ENCODE assay signal across 8 mouse cellular contexts in genomic region chr11:19020951-19021710, GRCm38 (mm10). TPM values are rescaled to one million over a fixed set of nuclear protein-coding genes. Genes with fewer than 3 reads are reported as not detected.
DNase-seq lines count a peak whose midpoint lies in the region; ATAC-seq and TF ChIP-seq lines count a peak whose summit lies in the region.

No protein-coding gene starts in this region.

- peak; percentile 14 for ATAC-seq in intestine, embryonic 15.5 days

- TF ChIP-seq CTCF in heart, adult 2 months (IDR thresholded peaks at IDR 0.05), result no peak
- TF ChIP-seq CTCF in embryonic fibroblast, embryonic 13.5 days (IDR thresholded peaks at IDR 0.05; ENCODE audit: borderline replicate concordance, insufficient read depth, low read length), result no peak

- 27% methylated on average over 28 of the region's 28 CpGs for WGBS in heart, adult 2 months
- WGBS in intestine, embryonic 15.5 days, result 8% methylated on average over 28 of the region's 28 CpGs

- no peaks in the 10 kb centered on the region for H3K27me3 ChIP-seq in heart, adult 2 months (ENCODE audit: control insufficient read depth, insufficient read depth, low read length)
- H3K27me3 ChIP-seq in intestine, embryonic 15.5 days (replicated peaks), result no peaks in the 10 kb centered on the region

- H3K4me1 ChIP-seq in heart, adult 2 months (ENCODE audit: control insufficient read depth, insufficient read depth, low read length), result no peaks in the 10 kb centered on the region
- peaks cover 5% of the 10 kb centered on the region; the same call in 1 of the 2 replicates for H3K4me1 ChIP-seq in embryonic fibroblast, embryonic 13.5 days (ENCODE audit: control insufficient read depth, insufficient read depth, low read length)
- peaks cover 10% of the 10 kb centered on the region for H3K4me1 ChIP-seq in intestine, embryonic 15.5 days (replicated peaks)

- no peaks in the 10 kb centered on the region for H3K36me3 ChIP-seq in heart, adult 2 months (ENCODE audit: control insufficient read depth, insufficient read depth, low read length)
- H3K36me3 ChIP-seq in intestine, embryonic 15.5 days, result no peaks in the 10 kb centered on the region

- peak overlapping the region; percentile 81 for H3K4me3 ChIP-seq in heart, adult 2 months
- peak overlapping the region; percentile 67 for H3K4me3 ChIP-seq in embryonic fibroblast, embryonic 13.5 days (ENCODE audit: insufficient read depth, low read length)
- peak overlapping the region; percentile 70 for H3K4me3 ChIP-seq in intestine, embryonic 15.5 days (replicated peaks)

- H3K4me2 ChIP-seq in intestine, embryonic 15.5 days (replicated peaks), result peak overlapping the region; percentile 80

- H3K27ac ChIP-seq in heart, adult 2 months, result peak overlapping the region; percentile 97
- peak overlapping the region; percentile 41 for H3K27ac ChIP-seq in embryonic fibroblast, embryonic 13.5 days (ENCODE audit: insufficient read depth, low read length)
- H3K27ac ChIP-seq in intestine, embryonic 15.5 days, result peak overlapping the region; percentile 99

- DNase-seq in heart, adult 2 months, result peak; percentile 37 to 55
- DNase-seq in heart, postnatal 25 days (ENCODE audit: low spot score), result no peak
- peak; percentile 59 for DNase-seq in adrenal gland, postnatal 10 days
- DNase-seq in lung, postnatal 4 days, result peak; percentile 34 to 35
- DNase-seq in urinary bladder, postnatal 25 days (ENCODE audit: low spot score), result peak; percentile 36
- DNase-seq in thymus, postnatal 25 days, result no peak

- no peaks in the 10 kb centered on the region for H3K79me2 ChIP-seq in heart, adult 2 months (replicated peaks; ENCODE audit: control insufficient read depth, insufficient read depth, low read length)

- no peak for TF ChIP-seq EP300 in heart, adult 2 months (IDR thresholded peaks at IDR 0.05; ENCODE audit: insufficient read depth, low read depth, low read length)

- H3K9ac ChIP-seq in heart, adult 2 months (ENCODE audit: low read depth, low read length), result peak overlapping the region; percentile 67
- peak overlapping the region; percentile 61 for H3K9ac ChIP-seq in intestine, embryonic 15.5 days

- intact Hi-C loops in heart, adult 2 months (cut with DNase I), result loop anchor here (5.0 to 10.0 kb wide), 3 partner anchors 181 to 1736 kb away; no protein-coding TSS in a partner anchor
- intact Hi-C loops in heart, postnatal 25 days (cut with DNase I), result loop anchor here (5.0 to 10.0 kb wide), 4 partner anchors 181 to 869 kb away; no protein-coding TSS in a partner anchor

- H3K9me3 ChIP-seq in intestine, embryonic 15.5 days, result no peaks in the 10 kb centered on the region

- no peak for TF ChIP-seq POLR2A in heart, adult 2 months (IDR thresholded peaks at IDR 0.05; ENCODE audit: insufficient read depth, low read depth, low read length)
- TF ChIP-seq POLR2A in embryonic fibroblast, embryonic 13.5 days (IDR thresholded peaks at IDR 0.05; ENCODE audit: low read depth, low read length), result peak; percentile 25; the same call in 1 of the 2 replicates

RNA-seq across cellular contexts. Expression of gene Meis1, which starts 2.3 kb away (rescaled TPM):
- 10 to 100 TPM; 29.0 to 31.4 TPM for total RNA-seq in heart, adult 2 months (2021)
- 18.2 and 22.6 TPM in 2 replicates for polyA plus RNA-seq in heart, adult 2 months (2012; rRNA removed)
- 10 to 100 TPM; 26.5 to 31.4 TPM for total RNA-seq in heart, postnatal 25 days (2021)
- 10 to 100 TPM; 42.5 to 47.2 TPM for total RNA-seq in adrenal gland, postnatal 10 days (2021)
- polyA plus RNA-seq in embryonic fibroblast, embryonic 13.5 days (2011; ENCODE audit: insufficient read length, low read depth, missing spikeins), result 22.1 and 34.6 TPM in 2 replicates
- polyA plus RNA-seq in intestine, embryonic 15.5 days (2015; fragmentation: Nextera tagmentation; extraction: Ambion mirVana), result 106 and 112 TPM in 2 replicates

Comparison
In these comparisons a context has a peak if more than half of its experiments do, and no peak if none do; other contexts are left out.
1. DNase-seq: peak in heart, adult 2 months (2 of 2), adrenal gland, postnatal 10 days (single experiment), lung, postnatal 4 days (2 of 2) and urinary bladder, postnatal 25 days (single experiment); none in heart, postnatal 25 days (single experiment) and thymus, postnatal 25 days (single experiment).
2. H3K27ac ChIP-seq: peak in every context shown above with its lines; median percentile 99 in intestine, embryonic 15.5 days; 97 in heart, adult 2 months; 41 in embryonic fibroblast, embryonic 13.5 days.
3. Peak in every context shown above with its lines, with median percentiles within 50 percentile points of each other: H3K4me3 ChIP-seq.